Mouse (Mus musculus) small intestine, adult 2 months (tissue): ENCODE results near the gene Reps2.

Experiments
- CTCF ChIP-seq: fragments of 200-500 bp; IDR thresholded peaks from 2 replicates; pipeline ENCODE4 v1.5.1; 2012; ENCODE audit warnings: low read depth, mild to moderate bottlenecking, control low read depth, inconsistent platforms, low read length, moderate library complexity, mixed read lengths; ENCODE audit not compliant: insufficient replicate concordance, insufficient read length; ENCODE audit errors: extremely low read depth
- POLR2A ChIP-seq: fragments of 200-500 bp; IDR thresholded peaks from 2 replicates; pipeline ENCODE4 v1.6.1; 2012; ENCODE audit warnings: low read depth, mild to moderate bottlenecking, control low read depth, inconsistent platforms, low read length, moderate library complexity

DNA sequence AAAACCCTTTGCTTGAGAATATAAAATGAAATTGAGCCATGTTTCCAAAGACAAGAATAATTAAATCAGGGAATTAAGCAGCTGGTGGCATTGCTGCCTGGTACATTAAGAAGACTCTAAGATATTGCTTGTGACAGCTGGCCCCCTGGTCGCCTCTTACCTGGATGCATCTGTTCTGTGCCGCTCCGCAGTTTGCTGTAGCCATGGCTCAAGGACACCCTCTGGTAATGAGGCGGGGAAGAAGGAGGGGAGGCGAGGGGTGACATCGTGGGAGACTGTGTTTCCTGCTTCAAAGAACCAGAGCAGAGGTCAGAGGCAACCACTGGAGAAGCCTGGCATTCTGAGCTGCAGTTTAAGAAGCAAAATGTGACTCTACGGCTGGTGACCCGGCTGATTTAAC, 91.1 kb downstream of the Reps2 start:
- TF ChIP-seq CTCF (no peak), POLR2A (no peak)
